Mouse (Mus musculus) liver, postnatal 0 days (tissue): ENCODE measurements at regions not wholly inside any gene's neighbourhood (a gene's known extent, or its start where the extent isn't known, plus 50 kb on each side); places are given as distances from the start of the nearest gene placed in this dataset.

ENCODE experiments used
- CTCF ChIP-seq: sonication (generic); IDR thresholded peaks from 2 replicates; pipeline ENCODE4 v1.5.1; 2016; ENCODE audit warnings: antibody characterized with exemption, low read depth
- EP300 ChIP-seq: IDR thresholded peaks from 2 replicates; pipeline ENCODE4 v1.6.1; 2016; ENCODE audit warnings: antibody characterized with exemption, low read depth, mild to moderate bottlenecking

DNA sequence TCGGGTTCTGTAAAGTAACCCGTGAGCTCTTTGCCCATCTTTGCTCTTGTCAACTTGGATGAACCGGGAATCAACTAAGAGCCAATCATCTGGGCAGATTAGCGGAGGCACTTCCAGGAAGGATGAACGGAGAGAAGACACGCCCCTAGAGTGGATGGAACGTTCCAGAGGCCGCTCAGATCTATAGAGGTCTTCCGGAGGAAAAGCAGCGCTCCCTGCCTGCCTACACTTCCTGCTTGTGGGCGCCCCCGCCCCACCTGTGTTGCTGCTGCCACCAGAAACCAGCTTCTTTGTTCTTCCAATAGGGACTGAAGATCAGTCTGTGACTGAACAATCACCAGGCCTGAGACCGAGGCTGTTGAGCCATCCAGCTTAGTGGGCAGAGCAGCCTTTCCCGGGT lies 192.7 kb downstream of the Unc5cl start:
- TF ChIP-seq CTCF (no peak), EP300 (no peak)
